Mouse (Mus musculus) hematopoietic multipotent progenitor cell, adult 10-12 weeks (in vitro differentiated cells): Measurements from ENCODE around the gene Zfp873. TPM values are rescaled to one million over a fixed set of nuclear protein-coding genes. Genes with fewer than 3 reads are reported as not detected.

ENCODE experiments used
- polyA plus RNA-seq: library from polyadenylated mRNA; stranded (reverse); fragments of >175 nt; gene quantifications from 2 replicates; pipeline ENCODE4 v1.2.3, GENCODE M21; 2012; ENCODE audit warnings: low replicate concordance

Zfp873 gene
- 0.80 and 0.93 TPM in 2 replicates for polyA plus RNA-seq

GRCm38 (mm10) chr10:82047597-82048459 is at the start of gene Zfp873:
Gene Zfp873 (plus strand): TSS chr10:82048123.

GRCm38 (mm10) chr10:82082728-82083621 is 35.1 kb downstream of the Zfp873 start, which contains the start of gene BC024063:
Gene BC024063 (plus strand): TSS chr10:82083353.

Other genes with a start within 250 kb of the Zfp873 start
- 0.07 TPM in 1 of 2 replicates, not detected in the other for gene Gm4767, start 235.9 kb upstream of the Zfp873 start, polyA plus RNA-seq
- gene Gm32687, start 184.2 kb upstream of the Zfp873 start, polyA plus RNA-seq, result not detected in 2 replicates
- 0.26 TPM in 1 of 2 replicates, not detected in the other for gene Zfp781, start 117.6 kb upstream of the Zfp873 start, polyA plus RNA-seq
- gene BC024063, start 35.2 kb downstream of the Zfp873 start, polyA plus RNA-seq, result 0.12 TPM in 1 of 2 replicates, not detected in the other
- 0.07 and 0.22 TPM in 2 replicates for gene AU041133, start 79.9 kb downstream of the Zfp873 start, polyA plus RNA-seq
- 0.28 TPM in 1 of 2 replicates, not detected in the other for gene Zfp938, start 193.2 kb downstream of the Zfp873 start, polyA plus RNA-seq